Mouse (Mus musculus): ENCODE measurements at regions not wholly inside any gene's neighbourhood (a gene's known extent, or its start where the extent isn't known, plus 50 kb on each side); places are given as distances from the start of the nearest gene placed in this dataset.

DNA sequence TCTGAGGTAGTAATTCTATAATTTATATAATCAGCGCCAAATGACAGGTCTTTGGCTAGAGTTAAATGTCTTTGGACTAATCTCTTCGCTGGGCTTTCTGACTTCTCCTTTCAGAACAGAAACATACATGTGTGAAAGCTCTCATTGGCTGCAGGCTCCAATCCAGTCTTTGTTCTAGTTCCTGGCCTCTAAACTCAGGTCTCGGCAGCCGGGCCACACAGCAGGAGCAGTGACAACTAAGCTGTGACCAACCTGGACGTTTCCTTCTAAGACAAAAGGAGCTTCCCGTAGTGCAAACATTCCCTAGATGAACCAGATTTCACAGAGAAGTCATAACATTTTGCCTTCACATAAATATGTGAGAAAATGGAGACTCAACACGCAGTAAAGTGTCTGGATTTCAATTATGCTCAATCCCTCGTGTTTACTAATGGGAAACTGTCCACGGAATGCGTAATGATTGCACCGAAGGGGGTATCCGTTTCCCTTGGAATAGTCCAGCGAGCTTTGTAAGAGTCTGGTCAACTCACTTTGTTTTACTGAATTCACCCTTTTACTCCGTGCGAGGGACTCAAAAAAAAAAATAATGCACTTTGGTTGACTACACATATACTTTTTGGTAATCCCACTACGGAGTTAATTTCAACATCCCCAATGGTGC is 216.4 kb downstream of the Mreg start:
- Histone ChIP-seq H3K4me1 (ENCODE audit: control insufficient read depth, insufficient read depth, low read length) (no peaks in the 10 kb centered on the region), H3K27ac (ENCODE audit: insufficient read depth, low read length) (no peak overlapping the region), H3K4me3 (ENCODE audit: insufficient read depth, low read length) (no peak overlapping the region)
- no peak for TF ChIP-seq CTCF (IDR thresholded peaks at IDR 0.05; ENCODE audit: borderline replicate concordance, insufficient read depth, low read length)
- no peak for TF ChIP-seq POLR2A (IDR thresholded peaks at IDR 0.05; ENCODE audit: low read depth, low read length)

DNA sequence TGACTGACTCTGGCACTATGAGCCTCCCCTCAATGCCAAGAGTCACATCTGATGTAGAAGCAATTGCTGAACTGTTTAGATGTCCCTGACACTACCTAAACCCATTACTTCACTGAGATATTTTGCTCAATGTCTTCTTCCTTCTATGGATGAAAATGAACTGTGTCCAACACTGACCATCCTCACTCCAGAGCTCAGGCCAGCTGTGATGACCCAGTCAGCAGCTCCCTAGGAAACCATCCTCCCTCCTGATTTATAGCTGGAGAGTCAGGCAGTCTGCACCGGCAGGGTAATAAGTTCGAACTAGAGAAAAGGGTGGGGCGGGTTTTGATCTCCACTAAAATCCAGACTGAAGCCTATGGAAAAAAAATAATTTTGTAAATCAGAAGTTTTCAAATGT is 221.2 kb downstream of the Mreg start:
- no peak overlapping the region for H3K27ac ChIP-seq (ENCODE audit: insufficient read depth, low read length)
- TF ChIP-seq CTCF (IDR thresholded peaks at IDR 0.05; ENCODE audit: borderline replicate concordance, insufficient read depth, low read length) (no peak), POLR2A (IDR thresholded peaks at IDR 0.05; ENCODE audit: low read depth, low read length) (no peak)
- H3K4me3 ChIP-seq (ENCODE audit: insufficient read depth, low read length): no peak overlapping the region
- no peaks in the 10 kb centered on the region for H3K4me1 ChIP-seq (ENCODE audit: control insufficient read depth, insufficient read depth, low read length)

DNA sequence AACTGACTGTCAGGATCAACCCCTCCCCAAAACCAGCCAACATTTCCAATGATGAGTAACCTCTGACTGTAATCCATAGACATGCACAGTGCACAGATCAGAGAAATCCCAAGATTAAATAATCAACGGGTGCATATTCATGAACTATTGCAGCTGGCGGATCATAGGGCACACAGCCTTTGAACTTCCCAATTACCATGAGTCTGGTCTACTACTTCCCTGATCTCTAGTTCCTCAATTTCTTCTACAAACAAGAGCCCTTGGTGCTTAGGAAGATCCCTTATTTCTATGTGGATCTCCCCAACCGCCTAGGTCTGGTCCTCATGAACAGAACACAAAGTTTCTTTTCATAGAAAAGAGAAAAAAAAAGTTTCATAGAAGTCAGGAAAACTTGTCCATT is 224.0 kb downstream of the Mreg start:
- TF ChIP-seq POLR2A (IDR thresholded peaks at IDR 0.05; ENCODE audit: low read depth, low read length) (no peak), CTCF (IDR thresholded peaks at IDR 0.05; ENCODE audit: borderline replicate concordance, insufficient read depth, low read length) (no peak)
- Histone ChIP-seq H3K4me3 (ENCODE audit: insufficient read depth, low read length) (no peak overlapping the region), H3K4me1 (ENCODE audit: control insufficient read depth, insufficient read depth, low read length) (no peaks in the 10 kb centered on the region), H3K27ac (ENCODE audit: insufficient read depth, low read length) (no peak overlapping the region)

- Histone ChIP-seq H3K4me1 (ENCODE audit: control insufficient read depth, insufficient read depth, low read length) (no peaks in the 10 kb centered on the region), H3K4me3 (ENCODE audit: insufficient read depth, low read length) (no peak overlapping the region), H3K27ac (ENCODE audit: insufficient read depth, low read length) (no peak overlapping the region)
- no peak for TF ChIP-seq POLR2A (IDR thresholded peaks at IDR 0.05; ENCODE audit: low read depth, low read length)
- TF ChIP-seq CTCF (IDR thresholded peaks at IDR 0.05; ENCODE audit: borderline replicate concordance, insufficient read depth, low read length): no peak
Observed at GRCm38 (mm10) chr1:71986047-71986446, 226.1 kb downstream of the Mreg start.

GRCm38 (mm10) chr1:71983786-71984185 is 228.3 kb downstream of the Mreg start:
- Histone ChIP-seq H3K27ac (ENCODE audit: insufficient read depth, low read length) (no peak overlapping the region), H3K4me3 (ENCODE audit: insufficient read depth, low read length) (no peak overlapping the region), H3K4me1 (ENCODE audit: control insufficient read depth, insufficient read depth, low read length) (no peaks in the 10 kb centered on the region)
- TF ChIP-seq POLR2A (IDR thresholded peaks at IDR 0.05; ENCODE audit: low read depth, low read length) (no peak), CTCF (IDR thresholded peaks at IDR 0.05; ENCODE audit: borderline replicate concordance, insufficient read depth, low read length) (no peak)

DNA sequence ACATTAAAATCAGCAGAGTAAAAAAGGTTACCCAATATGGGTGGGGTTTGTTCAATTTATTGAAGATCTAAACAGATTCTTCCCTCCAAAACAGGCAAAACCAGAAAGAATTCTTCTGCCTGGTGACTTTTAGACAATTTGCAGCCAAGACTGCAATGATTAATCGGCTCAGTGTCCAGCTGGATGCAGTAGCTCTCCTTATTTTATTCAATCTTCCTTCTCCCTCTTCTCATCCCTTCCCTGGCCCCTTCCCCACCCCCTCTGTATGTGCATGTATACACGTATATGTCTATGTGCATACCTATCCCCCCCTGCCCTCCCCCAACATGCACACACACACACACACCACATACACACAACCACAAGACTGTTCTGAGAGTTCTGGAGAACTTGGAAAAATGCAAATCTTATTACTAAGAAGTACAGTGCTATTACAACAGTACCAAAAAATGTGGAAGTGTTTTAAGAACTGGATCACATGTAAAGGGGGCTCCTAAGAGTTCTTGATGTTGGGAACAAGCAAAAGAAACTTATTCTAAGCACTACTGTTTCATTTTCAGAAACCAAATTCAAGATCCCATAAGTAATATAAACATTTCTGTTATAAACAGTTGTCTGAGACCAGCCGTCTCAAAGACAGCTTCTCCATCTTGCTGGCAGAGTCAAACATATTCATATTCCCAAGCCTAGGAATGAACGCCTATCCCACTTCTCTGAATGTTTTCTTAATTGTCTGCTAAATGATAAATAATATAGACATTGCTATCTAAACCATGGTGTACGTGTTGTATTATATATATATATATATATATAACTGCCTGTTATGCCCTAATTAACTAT is 229.5 kb downstream of the Mreg start:
- H3K4me3 ChIP-seq (ENCODE audit: insufficient read depth, low read length): no peak overlapping the region
- no peak for TF ChIP-seq CTCF (IDR thresholded peaks at IDR 0.05; ENCODE audit: borderline replicate concordance, insufficient read depth, low read length)
- no peak for TF ChIP-seq POLR2A (IDR thresholded peaks at IDR 0.05; ENCODE audit: low read depth, low read length)
- H3K4me1 ChIP-seq (ENCODE audit: control insufficient read depth, insufficient read depth, low read length): peaks cover 2% of the 10 kb centered on the region
- no peak overlapping the region for H3K27ac ChIP-seq (ENCODE audit: insufficient read depth, low read length)

GRCm38 (mm10) chr1:71980624-71981023 is 231.5 kb downstream of the Mreg start:
- Histone ChIP-seq H3K27ac (ENCODE audit: insufficient read depth, low read length) (peak overlapping the region; percentile 78; the same call in 1 of the 2 replicates), H3K4me3 (ENCODE audit: insufficient read depth, low read length) (no peak overlapping the region), H3K4me1 (ENCODE audit: control insufficient read depth, insufficient read depth, low read length) (peaks cover 7% of the 10 kb centered on the region)
- TF ChIP-seq CTCF (IDR thresholded peaks at IDR 0.05; ENCODE audit: borderline replicate concordance, insufficient read depth, low read length) (no peak), POLR2A (IDR thresholded peaks at IDR 0.05; ENCODE audit: low read depth, low read length) (no peak)

DNA sequence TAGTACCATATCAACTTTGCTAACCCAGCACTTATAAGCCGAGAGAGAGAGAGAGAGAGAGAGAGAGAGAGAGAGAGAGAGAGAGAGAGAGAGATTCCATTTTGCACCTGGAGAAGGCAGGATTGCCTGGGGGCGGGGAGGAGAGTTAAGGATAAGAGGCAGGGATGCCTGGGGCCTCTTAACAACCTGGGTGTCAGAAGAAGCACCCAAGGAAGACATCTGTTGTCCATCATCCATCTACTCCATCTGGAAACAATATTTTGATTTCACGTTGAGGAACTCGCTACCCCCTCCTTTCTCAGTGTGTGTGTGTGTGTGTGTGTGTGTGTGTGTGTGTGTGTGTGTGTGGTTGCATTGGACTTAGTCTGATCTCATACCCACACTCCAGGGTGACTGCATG is 232.8 kb downstream of the Mreg start:
- peaks cover 7% of the 10 kb centered on the region for H3K4me1 ChIP-seq (ENCODE audit: control insufficient read depth, insufficient read depth, low read length)
- H3K4me3 ChIP-seq (ENCODE audit: insufficient read depth, low read length): no peak overlapping the region
- H3K27ac ChIP-seq (ENCODE audit: insufficient read depth, low read length): no peak overlapping the region
- no peak for TF ChIP-seq CTCF (IDR thresholded peaks at IDR 0.05; ENCODE audit: borderline replicate concordance, insufficient read depth, low read length)
- no peak for TF ChIP-seq POLR2A (IDR thresholded peaks at IDR 0.05; ENCODE audit: low read depth, low read length)

DNA sequence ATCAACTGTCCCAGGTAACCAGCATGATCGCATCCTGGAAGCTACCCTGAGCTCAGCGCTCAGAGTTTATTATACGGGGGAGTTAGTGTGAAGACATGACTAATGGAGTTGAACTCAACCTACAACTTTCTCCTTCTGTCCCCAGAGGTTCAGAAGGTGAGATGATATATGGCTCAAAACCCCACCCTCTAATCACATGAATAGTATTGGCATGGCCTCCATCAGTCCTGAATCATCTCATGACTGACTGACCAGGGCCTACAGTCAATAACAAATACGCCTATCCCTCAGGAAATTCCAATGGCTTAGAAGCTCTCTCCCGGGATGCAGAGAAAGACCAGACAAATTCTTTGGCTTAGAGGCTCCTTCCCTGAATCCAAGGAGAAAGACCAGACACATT is 234.7 kb downstream of the Mreg start:
- H3K4me3 ChIP-seq (ENCODE audit: insufficient read depth, low read length): no peak overlapping the region
- H3K4me1 ChIP-seq (ENCODE audit: control insufficient read depth, insufficient read depth, low read length): peaks cover 7% of the 10 kb centered on the region
- H3K27ac ChIP-seq (ENCODE audit: insufficient read depth, low read length): peak overlapping the region; percentile 55; the same call in 1 of the 2 replicates
- TF ChIP-seq CTCF (IDR thresholded peaks at IDR 0.05; ENCODE audit: borderline replicate concordance, insufficient read depth, low read length) (no peak), POLR2A (IDR thresholded peaks at IDR 0.05; ENCODE audit: low read depth, low read length) (no peak)

DNA sequence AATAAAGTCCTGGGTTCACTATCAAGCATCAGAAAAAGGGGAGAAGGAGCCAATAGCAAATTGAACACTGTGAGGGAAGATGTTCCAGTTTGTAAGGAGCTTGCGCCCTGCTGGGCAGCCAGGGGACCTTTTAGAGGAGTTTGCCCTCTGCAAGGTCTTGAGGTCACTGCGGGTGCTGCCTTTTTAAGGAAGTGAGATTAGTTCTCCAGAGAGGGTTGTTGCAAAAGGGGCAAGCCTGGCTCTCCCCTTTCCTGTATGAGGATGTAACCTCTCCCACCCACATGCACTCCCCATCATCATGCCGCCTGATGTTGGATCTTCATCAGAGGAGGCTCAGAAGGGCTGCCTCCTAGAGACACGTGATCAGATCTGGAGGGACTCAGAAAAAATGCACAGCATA is 237.4 kb downstream of the Mreg start:
- Histone ChIP-seq H3K27ac (ENCODE audit: insufficient read depth, low read length) (no peak overlapping the region), H3K4me1 (ENCODE audit: control insufficient read depth, insufficient read depth, low read length) (peaks cover 23% of the 10 kb centered on the region), H3K4me3 (ENCODE audit: insufficient read depth, low read length) (no peak overlapping the region)
- TF ChIP-seq POLR2A (IDR thresholded peaks at IDR 0.05; ENCODE audit: low read depth, low read length): no peak
- no peak for TF ChIP-seq CTCF (IDR thresholded peaks at IDR 0.05; ENCODE audit: borderline replicate concordance, insufficient read depth, low read length)
